Mouse (Mus musculus) spleen, adult 2 months (tissue): ENCODE data around the gene Ccdc184.

Experiments used
- CTCF ChIP-seq: fragments of 200-500 bp; IDR thresholded peaks from 2 replicates; pipeline ENCODE4 v1.5.1; 2011; ENCODE audit warnings: mild to moderate bottlenecking, inconsistent platforms; ENCODE audit not compliant: insufficient read depth, insufficient read length, insufficient replicate concordance; ENCODE audit errors: extremely low read depth
- POLR2A ChIP-seq: fragments of 200-500 bp; IDR thresholded peaks from 2 replicates; pipeline ENCODE4 v1.6.1; 2011; ENCODE audit warnings: low read depth, low read length, inconsistent platforms

- TF ChIP-seq CTCF (no peak), POLR2A (no peak)
These were observed 1.7 kb downstream of the Ccdc184 start for GRCm38 (mm10) chr15:98168622-98169004.
